Mouse (Mus musculus) intestine, postnatal 0 days (tissue): ENCODE measurements around the gene Gm17087. TPM values are rescaled to one million over a fixed set of nuclear protein-coding genes. Genes with fewer than 3 reads are reported as not detected.

ENCODE experiments used
- ATAC-seq: fragments of 200-750 bp; cut with Nextera tagmentation; 2 replicates; pipeline ENCODE4 v1.8.0; 2017; ENCODE audit warnings: mild to moderate bottlenecking, moderate TSS enrichment, moderate library complexity
- H3K27ac ChIP-seq: fragments of 300-500 bp; sonication (generic); 2 replicates; pipeline ENCODE4 v1.5.1; 2014; ENCODE audit warnings: mild to moderate bottlenecking, low read depth, low read length, moderate library complexity
- H3K27me3 ChIP-seq: fragments of 300-500 bp; sonication (generic); replicated peaks from 2 replicates; pipeline ENCODE4 v1.6.1; 2014; ENCODE audit warnings: low read length, mixed read lengths; ENCODE audit not compliant: control insufficient read depth, insufficient read depth
- H3K36me3 ChIP-seq: fragments of 300-500 bp; sonication (generic); 2 replicates; pipeline ENCODE4 v1.6.1; 2014; ENCODE audit warnings: mild to moderate bottlenecking, moderate library complexity; ENCODE audit not compliant: control insufficient read depth, insufficient read depth
- H3K4me1 ChIP-seq: fragments of 300-500 bp; sonication (generic); replicated peaks from 2 replicates; pipeline ENCODE4 v1.6.1; 2014; ENCODE audit warnings: antibody characterized with exemption, low read length, mixed read lengths; ENCODE audit not compliant: control insufficient read depth, insufficient read depth
- H3K4me2 ChIP-seq: fragments of 300-500 bp; sonication (generic); replicated peaks from 2 replicates; pipeline ENCODE4 v1.6.1; 2014; ENCODE audit warnings: low read depth, mild to moderate bottlenecking, moderate library complexity
- H3K4me3 ChIP-seq: fragments of 300-500 bp; sonication (generic); 2 replicates; pipeline ENCODE4 v1.5.1; 2014; ENCODE audit warnings: low read depth, low read length
- H3K9ac ChIP-seq: fragments of 300-500 bp; sonication (generic); 2 replicates; pipeline ENCODE4 v1.6.1; 2014; ENCODE audit warnings: mild to moderate bottlenecking, low read depth, low read length
- H3K9me3 ChIP-seq: fragments of 300-500 bp; sonication (generic); 2 replicates; pipeline ENCODE4 v1.6.1; 2016; ENCODE audit warnings: mixed run types; ENCODE audit not compliant: control insufficient read depth
- CTCF ChIP-seq: sonication (generic); IDR thresholded peaks from 2 replicates; pipeline ENCODE4 v1.5.1; 2016; ENCODE audit warnings: low read depth, mild to moderate bottlenecking, control low read depth, antibody characterized with exemption, moderate library complexity
- WGBS: fragments of 180-500 bp; shearing (Covaris S2); extraction: QIAGEN DNeasy Blood & Tissue Kit; methylation state at CpG from one replicate; pipeline ENCODE4 v1.1.7; 2014; 5-methylcytosine and 5-hydroxymethylcytosine counted together
- polyA plus RNA-seq: library from polyadenylated mRNA; unstranded; fragments of >200 nt; fragmentation: Nextera tagmentation; extraction: Ambion mirVana; gene quantifications from 2 replicates; pipeline ENCODE4 v1.2.1, GENCODE M21; 2015

Gm17087 gene
- polyA plus RNA-seq, 1 experiment from 2014 or later: not detected

DNA sequence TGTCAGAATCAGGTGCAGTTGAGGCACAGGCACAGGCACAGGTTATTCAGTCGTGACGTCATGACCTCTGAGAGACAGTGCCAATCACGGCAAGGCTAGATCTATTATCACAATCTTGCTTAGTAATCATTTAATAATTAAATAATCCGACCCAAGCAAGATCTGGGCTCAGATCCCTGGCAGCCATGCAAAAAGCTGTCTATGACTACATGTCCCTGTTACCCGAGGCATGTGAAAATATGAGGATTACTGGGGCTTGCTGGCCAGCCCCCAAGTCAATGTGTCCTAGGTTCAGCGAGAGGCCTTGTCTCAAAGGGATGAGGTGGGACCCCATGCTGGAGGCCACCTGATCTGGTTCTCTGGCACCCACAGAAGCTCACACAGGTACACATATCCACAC lies 30.2 kb downstream of the Gm17087 start:
- 74% methylated on average over 6 of the region's 6 CpGs for WGBS
- H3K36me3 ChIP-seq: no peaks in the 10 kb centered on the region
- no peaks in the 10 kb centered on the region for H3K4me1 ChIP-seq
- no peak overlapping the region for H3K27ac ChIP-seq
- no peaks in the 10 kb centered on the region for H3K27me3 ChIP-seq
- H3K4me3 ChIP-seq: no peak overlapping the region
- no peaks in the 10 kb centered on the region for H3K9me3 ChIP-seq
- no peak for ATAC-seq
- H3K4me2 ChIP-seq: no peak overlapping the region
- no peak for TF ChIP-seq CTCF
- no peak overlapping the region for H3K9ac ChIP-seq

DNA sequence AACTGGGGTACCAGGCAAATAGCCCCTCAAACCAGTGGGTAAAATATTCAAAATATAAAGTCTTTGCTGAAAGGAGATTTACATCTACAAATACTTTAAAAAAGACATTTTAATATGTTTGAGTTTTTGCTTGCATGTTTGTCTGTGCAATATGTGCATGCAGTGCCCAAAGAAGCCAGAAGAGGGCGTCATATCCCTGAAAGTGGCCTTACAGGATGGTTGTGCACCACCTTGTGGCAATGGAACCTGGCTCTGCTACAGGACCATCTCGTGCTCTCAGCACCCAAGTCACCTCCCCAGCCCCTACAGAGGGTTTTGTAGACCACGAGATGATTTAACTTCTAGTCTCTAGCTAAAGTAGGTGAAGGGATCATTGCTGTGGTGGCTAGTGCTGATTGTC lies 32.9 kb downstream of the Gm17087 start:
- H3K4me2 ChIP-seq: no peak overlapping the region
- H3K27me3 ChIP-seq: no peaks in the 10 kb centered on the region
- no peak overlapping the region for H3K27ac ChIP-seq
- no peaks in the 10 kb centered on the region for H3K9me3 ChIP-seq
- no peak for ATAC-seq
- H3K4me3 ChIP-seq: no peak overlapping the region
- peak; percentile 55 for TF ChIP-seq CTCF
- H3K36me3 ChIP-seq: no peaks in the 10 kb centered on the region
- WGBS: 50% methylated on average over 3 of the region's 3 CpGs
- H3K9ac ChIP-seq: no peak overlapping the region
- H3K4me1 ChIP-seq: no peaks in the 10 kb centered on the region

DNA sequence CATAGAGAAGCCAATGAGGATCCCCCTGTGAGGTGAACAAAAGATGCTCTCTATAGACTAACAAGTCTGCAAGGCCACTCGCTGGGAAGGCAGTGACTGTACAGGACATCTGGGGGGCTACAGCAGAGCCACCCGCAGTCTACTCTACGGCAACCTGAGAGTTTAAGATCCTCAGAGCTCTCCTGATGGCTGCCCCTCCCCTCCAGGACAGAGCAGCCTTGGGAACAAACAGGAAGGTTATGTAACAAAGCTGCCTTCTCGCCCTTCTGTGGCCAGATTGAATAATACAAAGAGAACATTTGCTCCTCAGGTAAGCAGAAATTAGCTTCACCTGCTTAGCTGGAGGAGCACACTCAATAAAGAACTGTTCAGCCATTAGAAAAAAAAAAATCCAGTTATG lies 34.1 kb downstream of the Gm17087 start:
- H3K27ac ChIP-seq: no peak overlapping the region
- no peak overlapping the region for H3K4me2 ChIP-seq
- no peaks in the 10 kb centered on the region for H3K4me1 ChIP-seq
- H3K9ac ChIP-seq: no peak overlapping the region
- no peaks in the 10 kb centered on the region for H3K36me3 ChIP-seq
- H3K27me3 ChIP-seq: 0 out of 2 replicates have a peak, but pooled peaks cover 2% of the 10 kb centered on the region
- WGBS: 63% methylated on average over 4 of the region's 4 CpGs
- no peaks in the 10 kb centered on the region for H3K9me3 ChIP-seq
- TF ChIP-seq CTCF: no peak
- ATAC-seq: no peak
- no peak overlapping the region for H3K4me3 ChIP-seq

DNA sequence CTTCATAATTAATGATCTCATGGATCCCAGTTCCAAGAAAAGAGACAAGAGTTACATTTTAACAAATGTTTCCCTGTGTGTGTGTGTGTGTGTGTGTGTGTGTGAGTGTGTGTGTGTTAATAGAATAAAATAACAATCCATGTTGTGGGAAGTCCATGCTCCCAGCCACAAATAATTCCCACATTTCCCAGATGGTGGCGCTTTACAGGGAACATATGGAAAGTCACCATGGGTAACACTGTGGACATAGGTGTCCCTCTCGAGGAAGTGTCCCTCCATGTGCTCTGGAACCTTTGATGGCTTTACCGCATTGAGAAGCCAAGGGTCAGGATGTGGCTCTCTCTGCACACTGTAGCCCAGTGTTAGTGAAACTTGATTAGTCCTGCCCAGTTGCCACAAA lies 38.1 kb downstream of the Gm17087 start:
- 84% methylated on average over 3 of the region's 3 CpGs for WGBS
- Histone ChIP-seq H3K4me3 (no peak overlapping the region), H3K4me1 (no peaks in the 10 kb centered on the region), H3K36me3 (no peaks in the 10 kb centered on the region), H3K9me3 (no peaks in the 10 kb centered on the region), H3K27ac (no peak overlapping the region), H3K4me2 (no peak overlapping the region), H3K9ac (no peak overlapping the region), H3K27me3 (peaks cover 26% of the 10 kb centered on the region)
- no peak for TF ChIP-seq CTCF
- ATAC-seq: no peak

DNA sequence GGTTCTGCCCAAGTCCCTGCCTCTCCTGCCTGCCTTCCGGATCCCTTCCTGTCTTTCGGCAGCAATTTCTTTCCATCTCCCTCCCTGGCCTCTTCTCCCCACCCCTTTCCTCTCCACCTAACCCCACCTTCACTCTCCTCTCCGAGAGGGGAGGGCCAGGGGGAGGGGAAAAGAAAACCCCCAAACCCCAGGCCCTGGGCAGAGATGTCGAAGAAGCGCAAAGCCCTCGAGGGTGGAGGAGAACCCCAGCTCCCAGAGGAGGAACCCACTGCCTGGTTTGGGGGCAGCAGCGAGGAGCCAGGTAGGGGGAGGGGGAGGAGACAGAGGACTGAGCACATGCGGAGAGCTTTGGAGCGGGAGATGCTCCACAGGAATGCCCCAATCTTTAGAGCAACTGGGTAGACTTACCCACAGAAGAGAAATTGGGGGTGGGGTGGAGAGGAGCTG lies 39.9 kb downstream of the Gm17087 start:
- no peak overlapping the region for H3K4me3 ChIP-seq
- H3K9me3 ChIP-seq: no peaks in the 10 kb centered on the region
- H3K27me3 ChIP-seq: peaks cover 31% of the 10 kb centered on the region
- ATAC-seq: no peak
- H3K9ac ChIP-seq: no peak overlapping the region
- no peak overlapping the region for H3K27ac ChIP-seq
- TF ChIP-seq CTCF: no peak
- H3K4me2 ChIP-seq: no peak overlapping the region
- H3K36me3 ChIP-seq: no peaks in the 10 kb centered on the region
- WGBS: 19% methylated on average over 8 of the region's 9 CpGs
- H3K4me1 ChIP-seq: no peaks in the 10 kb centered on the region

DNA sequence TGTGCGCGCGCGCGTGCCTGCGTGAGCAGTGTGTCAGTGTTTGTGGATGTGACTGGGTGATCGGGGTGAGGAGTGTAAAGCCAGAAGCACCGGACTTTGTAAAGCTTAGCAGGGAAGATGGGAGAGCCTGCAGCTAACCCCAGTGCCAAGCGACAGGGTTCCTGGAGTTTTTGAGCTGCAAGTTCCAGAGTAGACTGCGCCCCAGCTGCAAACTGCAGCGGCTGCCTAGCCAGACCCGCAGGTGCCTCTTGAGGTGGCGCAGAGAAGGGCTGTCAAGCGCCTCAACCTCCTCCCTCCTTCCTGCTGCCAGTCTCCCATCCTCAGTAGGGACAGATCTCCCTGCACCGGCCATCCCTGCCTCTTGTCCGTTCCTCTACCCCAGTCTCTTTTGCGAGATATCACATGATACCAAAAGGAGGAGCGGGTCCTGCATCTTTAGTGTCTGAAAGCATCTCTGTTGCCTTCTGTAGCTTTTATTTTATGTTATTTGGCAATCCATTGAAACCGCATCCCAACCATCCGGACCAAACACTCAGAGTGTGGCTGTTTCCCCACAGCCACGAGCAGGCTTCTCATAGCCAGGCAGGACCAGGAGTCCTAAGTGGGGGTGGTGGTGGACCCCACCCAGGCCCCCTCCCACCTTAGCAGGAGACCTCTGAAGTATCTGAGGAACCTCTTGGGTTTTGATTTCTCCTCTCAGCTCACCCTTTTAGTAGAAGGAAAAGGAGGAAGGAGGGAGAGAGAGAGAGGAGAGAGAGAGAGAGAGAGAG lies 40.6 kb downstream of the Gm17087 start:
- Histone ChIP-seq H3K4me1 (no peaks in the 10 kb centered on the region), H3K27me3 (peaks cover 31% of the 10 kb centered on the region), H3K9ac (no peak overlapping the region), H3K4me2 (peak overlapping the region; percentile 72), H3K4me3 (peak overlapping the region; percentile 37; the same call in 1 of the 2 replicates), H3K9me3 (no peaks in the 10 kb centered on the region), H3K36me3 (no peaks in the 10 kb centered on the region), H3K27ac (no peak overlapping the region)
- no peak for TF ChIP-seq CTCF
- 7% methylated on average over 21 of the region's 21 CpGs for WGBS
- ATAC-seq: no peak
